Mouse (Mus musculus): ENCODE results near the gene Kcnip2. TPM values are rescaled to one million over a fixed set of nuclear protein-coding genes. Genes with fewer than 3 reads are reported as not detected.
A peak's percentile ranks its signal among the peaks of the same experiment; 100 is the strongest.

The Kcnip2 gene
- polyA plus RNA-seq, 1 experiment, result not detected

GRCm38 (mm10) chr19:45760810-45761209 is 55.1 kb downstream of the Kcnip2 start:
- H3K27me3 ChIP-seq (ENCODE audit: control insufficient read depth, insufficient read depth, insufficient read length), result no peaks in the 10 kb centered on the region

GRCm38 (mm10) chr19:45758671-45759070 is 57.2 kb downstream of the Kcnip2 start:
- Histone ChIP-seq H3K4me3 (ENCODE audit: insufficient read depth, poor library complexity, severe bottlenecking) (no peak overlapping the region), H3K27me3 (ENCODE audit: control insufficient read depth, insufficient read depth, insufficient read length) (no peaks in the 10 kb centered on the region), H3K36me3 (ENCODE audit: control insufficient read depth, insufficient read depth) (peaks cover 95% of the 10 kb centered on the region), H3K79me3 (ENCODE audit: low read depth) (peaks cover 3% of the 10 kb centered on the region), H3ac (ENCODE audit: control insufficient read depth, insufficient read length, low read depth) (no peak overlapping the region), H3K79me2 (ENCODE audit: control insufficient read depth, insufficient read depth) (peaks cover 12% of the 10 kb centered on the region)
- TF ChIP-seq MYOG (IDR thresholded peaks at IDR 0.05; ENCODE audit: control insufficient read depth, extremely low read depth, insufficient read length) (no peak), MAX (IDR thresholded peaks at IDR 0.05) (no peak), USF1 (IDR thresholded peaks at IDR 0.05; ENCODE audit: low read depth) (no peak), CTCF (IDR thresholded peaks at IDR 0.05; ENCODE audit: control insufficient read depth, insufficient read depth, insufficient read length) (no peak), MYOD1 (IDR thresholded peaks at IDR 0.05; ENCODE audit: control insufficient read depth, insufficient read length, low read depth) (no peak), FOSL1 (IDR thresholded peaks at IDR 0.05; ENCODE audit: insufficient read depth, low read length, poor library complexity, severe bottlenecking) (no peak), CEBPB (IDR thresholded peaks at IDR 0.05; ENCODE audit: low read depth) (no peak)

More at GRCm38 (mm10) chr19:45760810-45761209, 55.1 kb downstream of the Kcnip2 start:
- TF ChIP-seq MAX (IDR thresholded peaks at IDR 0.05) (no peak), FOSL1 (IDR thresholded peaks at IDR 0.05; ENCODE audit: insufficient read depth, low read length, poor library complexity, severe bottlenecking) (no peak), CEBPB (IDR thresholded peaks at IDR 0.05; ENCODE audit: low read depth) (no peak), CTCF (IDR thresholded peaks at IDR 0.05; ENCODE audit: control insufficient read depth, insufficient read depth, insufficient read length) (no peak), USF1 (IDR thresholded peaks at IDR 0.05; ENCODE audit: low read depth) (no peak), MYOD1 (IDR thresholded peaks at IDR 0.05; ENCODE audit: control insufficient read depth, insufficient read length, low read depth) (no peak), MYOG (IDR thresholded peaks at IDR 0.05; ENCODE audit: control insufficient read depth, extremely low read depth, insufficient read length) (no peak)
- H3ac ChIP-seq (ENCODE audit: control insufficient read depth, insufficient read length, low read depth), result no peak overlapping the region
- H3K79me3 ChIP-seq (ENCODE audit: low read depth), result peaks cover 5% of the 10 kb centered on the region
- H3K79me2 ChIP-seq (ENCODE audit: control insufficient read depth, insufficient read depth), result peaks cover 29% of the 10 kb centered on the region
- H3K4me3 ChIP-seq (ENCODE audit: insufficient read depth, poor library complexity, severe bottlenecking), result no peak overlapping the region
- H3K36me3 ChIP-seq (ENCODE audit: control insufficient read depth, insufficient read depth), result peaks cover 95% of the 10 kb centered on the region

- no peak for TF ChIP-seq FOSL1 (IDR thresholded peaks at IDR 0.05; ENCODE audit: insufficient read depth, low read length, poor library complexity, severe bottlenecking)
- TF ChIP-seq MYOG (IDR thresholded peaks at IDR 0.05; ENCODE audit: control insufficient read depth, extremely low read depth, insufficient read length), result no peak
- no peak for TF ChIP-seq CTCF (IDR thresholded peaks at IDR 0.05; ENCODE audit: control insufficient read depth, insufficient read depth, insufficient read length)
- TF ChIP-seq USF1 (IDR thresholded peaks at IDR 0.05; ENCODE audit: low read depth), result no peak
- no peak for TF ChIP-seq CEBPB (IDR thresholded peaks at IDR 0.05; ENCODE audit: low read depth)
- TF ChIP-seq MAX (IDR thresholded peaks at IDR 0.05), result no peak
- no peak for TF ChIP-seq MYOD1 (IDR thresholded peaks at IDR 0.05; ENCODE audit: control insufficient read depth, insufficient read length, low read depth)
- no peak overlapping the region for H3K4me3 ChIP-seq (ENCODE audit: insufficient read depth, poor library complexity, severe bottlenecking)
- peaks cover 2% of the 10 kb centered on the region for H3K79me3 ChIP-seq (ENCODE audit: low read depth)
- no peaks in the 10 kb centered on the region for H3K27me3 ChIP-seq (ENCODE audit: control insufficient read depth, insufficient read depth, insufficient read length)
- H3K79me2 ChIP-seq (ENCODE audit: control insufficient read depth, insufficient read depth), result peaks cover 17% of the 10 kb centered on the region
- no peak overlapping the region for H3ac ChIP-seq (ENCODE audit: control insufficient read depth, insufficient read length, low read depth)
- H3K36me3 ChIP-seq (ENCODE audit: control insufficient read depth, insufficient read depth), result peaks cover 81% of the 10 kb centered on the region
These were observed 62.3 kb downstream of the Kcnip2 start for GRCm38 (mm10) chr19:45753551-45753950.

- H3K4me3 ChIP-seq (ENCODE audit: insufficient read depth, poor library complexity, severe bottlenecking), result no peak overlapping the region
- no peak overlapping the region for H3ac ChIP-seq (ENCODE audit: control insufficient read depth, insufficient read length, low read depth)
- TF ChIP-seq MAX (IDR thresholded peaks at IDR 0.05), result no peak
- TF ChIP-seq CTCF (IDR thresholded peaks at IDR 0.05; ENCODE audit: control insufficient read depth, insufficient read depth, insufficient read length), result no peak
- TF ChIP-seq MYOG (IDR thresholded peaks at IDR 0.05; ENCODE audit: control insufficient read depth, extremely low read depth, insufficient read length), result no peak
- TF ChIP-seq CEBPB (IDR thresholded peaks at IDR 0.05; ENCODE audit: low read depth), result no peak
- no peak for TF ChIP-seq MYOD1 (IDR thresholded peaks at IDR 0.05; ENCODE audit: control insufficient read depth, insufficient read length, low read depth)
- no peak for TF ChIP-seq FOSL1 (IDR thresholded peaks at IDR 0.05; ENCODE audit: insufficient read depth, low read length, poor library complexity, severe bottlenecking)
- H3K27me3 ChIP-seq (ENCODE audit: control insufficient read depth, insufficient read depth, insufficient read length), result no peaks in the 10 kb centered on the region
- H3K36me3 ChIP-seq (ENCODE audit: control insufficient read depth, insufficient read depth), result peaks cover 65% of the 10 kb centered on the region
- H3K79me3 ChIP-seq (ENCODE audit: low read depth), result peaks cover 7% of the 10 kb centered on the region
- peaks cover 25% of the 10 kb centered on the region for H3K79me2 ChIP-seq (ENCODE audit: control insufficient read depth, insufficient read depth)
These were observed 64.0 kb downstream of the Kcnip2 start for GRCm38 (mm10) chr19:45751881-45752280.

- TF ChIP-seq MAX (IDR thresholded peaks at IDR 0.05), result peak; percentile 23
- TF ChIP-seq MYOG (IDR thresholded peaks at IDR 0.05; ENCODE audit: control insufficient read depth, extremely low read depth, insufficient read length), result no peak
- no peak for TF ChIP-seq MYOD1 (IDR thresholded peaks at IDR 0.05; ENCODE audit: control insufficient read depth, insufficient read length, low read depth)
- H3K4me3 ChIP-seq (ENCODE audit: insufficient read depth, poor library complexity, severe bottlenecking), result peak within 1 kb of the TSS; percentile 89
These were observed 66.4 kb downstream of the Kcnip2 start, which contains the start of gene Npm3 for GRCm38 (mm10) chr19:45749243-45750043. Gene Npm3 (minus strand): TSS chr19:45749591.

More at GRCm38 (mm10) chr19:45749243-45750043, 66.4 kb downstream of the Kcnip2 start, which contains the start of gene Npm3:
- Histone ChIP-seq H3ac (ENCODE audit: control insufficient read depth, insufficient read length, low read depth) (peak within 1 kb of the TSS; percentile 92), H3K36me3 (ENCODE audit: control insufficient read depth, insufficient read depth) (peaks cover 44% of the 10 kb centered on the region), H3K79me3 (ENCODE audit: low read depth) (peaks cover 7% of the 10 kb centered on the region), H3K27me3 (ENCODE audit: control insufficient read depth, insufficient read depth, insufficient read length) (no peaks in the 10 kb centered on the region), H3K79me2 (ENCODE audit: control insufficient read depth, insufficient read depth) (peaks cover 25% of the 10 kb centered on the region)

Data from C2C12 (cell line).